In the genomic region with DNA sequence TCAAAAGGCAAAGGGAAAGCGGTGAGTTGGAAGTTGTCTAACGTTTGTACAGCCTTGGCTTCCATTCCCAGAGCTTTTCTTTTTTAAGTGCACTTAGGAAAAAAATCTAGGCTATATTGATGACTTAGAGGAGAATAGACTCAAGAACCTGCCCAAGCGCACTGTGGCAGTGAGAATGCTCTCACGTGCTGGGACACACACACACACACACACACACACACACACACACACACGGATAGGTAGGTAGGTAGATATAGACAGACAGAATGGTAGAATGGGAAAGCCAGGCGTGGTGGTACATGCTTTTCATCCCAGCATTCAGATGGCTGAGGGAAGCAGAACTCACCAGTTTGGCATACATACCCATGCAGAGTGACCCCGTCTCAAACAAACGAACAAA, we compare ENCODE assay signal across 8 mouse cellular contexts. TPM values are rescaled to one million over a fixed set of nuclear protein-coding genes. Genes with fewer than 3 reads are reported as not detected.
DNase-seq lines count a peak whose midpoint lies in the region; ATAC-seq and TF ChIP-seq lines count a peak whose summit lies in the region.

No protein-coding gene starts in this region.

- H3K27me3 ChIP-seq in liver, embryonic 11.5 days (replicated peaks; ENCODE audit: control insufficient read depth, insufficient read depth, low read length), result peaks cover 45% of the 10 kb centered on the region
- H3K27me3 ChIP-seq in forebrain, embryonic 10.5 days (ENCODE audit: poor library complexity, severe bottlenecking), result peaks cover 30% of the 10 kb centered on the region
- no peaks in the 10 kb centered on the region for H3K27me3 ChIP-seq in intestine, postnatal 0 days (replicated peaks; ENCODE audit: control insufficient read depth, insufficient read depth, low read length)
- H3K27me3 ChIP-seq in neural tube, embryonic 15.5 days (replicated peaks), result no peaks in the 10 kb centered on the region

- H3K9me3 ChIP-seq in liver, embryonic 11.5 days (ENCODE audit: control insufficient read depth, low read length), result no peaks in the 10 kb centered on the region
- no peaks in the 10 kb centered on the region for H3K9me3 ChIP-seq in forebrain, embryonic 10.5 days
- H3K9me3 ChIP-seq in intestine, postnatal 0 days (ENCODE audit: control insufficient read depth), result no peaks in the 10 kb centered on the region
- no peaks in the 10 kb centered on the region for H3K9me3 ChIP-seq in neural tube, embryonic 15.5 days (replicated peaks)

- no peak overlapping the region for H3K9ac ChIP-seq in liver, embryonic 11.5 days (ENCODE audit: low read depth, low read length)
- H3K9ac ChIP-seq in intestine, postnatal 0 days (ENCODE audit: low read depth, low read length), result no peak overlapping the region
- H3K9ac ChIP-seq in neural tube, embryonic 15.5 days (replicated peaks), result no peak overlapping the region

- no peaks in the 10 kb centered on the region for H3K36me3 ChIP-seq in liver, embryonic 11.5 days (ENCODE audit: control insufficient read depth, insufficient read depth, low read length)
- no peaks in the 10 kb centered on the region for H3K36me3 ChIP-seq in forebrain, embryonic 10.5 days (replicated peaks)
- H3K36me3 ChIP-seq in intestine, postnatal 0 days (ENCODE audit: control insufficient read depth, insufficient read depth), result no peaks in the 10 kb centered on the region
- no peaks in the 10 kb centered on the region for H3K36me3 ChIP-seq in neural tube, embryonic 15.5 days

- no peak overlapping the region for H3K27ac ChIP-seq in liver, embryonic 11.5 days (ENCODE audit: low read depth, low read length)
- H3K27ac ChIP-seq in forebrain, embryonic 10.5 days, result peak overlapping the region; percentile 84; the same call in 1 of the 2 replicates
- H3K27ac ChIP-seq in intestine, postnatal 0 days (ENCODE audit: low read depth, low read length), result no peak overlapping the region
- no peak overlapping the region; the same call in 1 of the 2 replicates for H3K27ac ChIP-seq in neural tube, embryonic 15.5 days (replicated peaks)

- no peak for DNase-seq in liver, embryonic 11.5 days (ENCODE audit: low spot score)
- DNase-seq in liver (no peak), MN1 (ENCODE audit: low spot score) (no peak)
- no peak for DNase-seq in forebrain, embryonic 10.5 days (ENCODE audit: extremely low spot score, low spot score)
- DNase-seq in T-cell, adult 2 months (ENCODE audit: low spot score), result no peak

- H3K4me1 ChIP-seq in liver, embryonic 11.5 days (replicated peaks; ENCODE audit: control insufficient read depth, insufficient read depth, low read length), result no peaks in the 10 kb centered on the region
- peaks cover 35% of the 10 kb centered on the region for H3K4me1 ChIP-seq in forebrain, embryonic 10.5 days
- H3K4me1 ChIP-seq in intestine, postnatal 0 days (replicated peaks; ENCODE audit: control insufficient read depth, insufficient read depth, low read length), result no peaks in the 10 kb centered on the region
- peaks cover 13% of the 10 kb centered on the region for H3K4me1 ChIP-seq in neural tube, embryonic 15.5 days

- no peak for ATAC-seq in liver, embryonic 11.5 days (replicated peaks; ENCODE audit: low FRiP score)
- ATAC-seq in intestine, postnatal 0 days, result no peak
- ATAC-seq in neural tube, embryonic 15.5 days (ENCODE audit: low FRiP score), result no peak
- no peak for ATAC-seq in megakaryocyte-erythroid progenitor cell, adult 5-6 weeks (replicated peaks; ENCODE audit: low FRiP score, low TSS enrichment, poor library complexity, severe bottlenecking)

- no peak for TF ChIP-seq CTCF in intestine, postnatal 0 days (IDR thresholded peaks at IDR 0.05; ENCODE audit: low read depth)

- no peak overlapping the region for H3K4me3 ChIP-seq in liver, embryonic 11.5 days (ENCODE audit: low read depth, low read length)
- peak overlapping the region; percentile 58 for H3K4me3 ChIP-seq in forebrain, embryonic 10.5 days
- H3K4me3 ChIP-seq in intestine, postnatal 0 days (ENCODE audit: low read depth, low read length), result 0 out of 2 replicates have a peak overlapping the region, but pooled peaks have one; percentile 22
- peak overlapping the region; percentile 42 for H3K4me3 ChIP-seq in neural tube, embryonic 15.5 days (replicated peaks)

- WGBS in liver, embryonic 11.5 days, result 52% methylated on average over 8 of the region's 8 CpGs
- WGBS in forebrain, embryonic 10.5 days, result 69% methylated on average over 8 of the region's 8 CpGs
- 57% methylated on average over 8 of the region's 8 CpGs for whole genome bisulfite sequencing in intestine, postnatal 0 days
- WGBS in neural tube, embryonic 15.5 days, result 65% methylated on average over 8 of the region's 8 CpGs

- H3K4me2 ChIP-seq in liver, embryonic 11.5 days, result peak overlapping the region; percentile 63
- H3K4me2 ChIP-seq in intestine, postnatal 0 days (replicated peaks; ENCODE audit: low read depth), result peak overlapping the region; percentile 62
- peak overlapping the region; percentile 84 for H3K4me2 ChIP-seq in neural tube, embryonic 15.5 days

RNA-seq across cellular contexts. Expression of a gene that starts 32.3 kb away (rescaled TPM):
- polyA plus RNA-seq in liver, embryonic 11.5 days (2014; fragmentation: Nextera tagmentation; extraction: Ambion mirVana), result 9.5 and 9.9 TPM in 2 replicates
- polyA plus RNA-seq in forebrain, embryonic 10.5 days (2016; fragmentation: Nextera tagmentation; extraction: Ambion mirVana), result 9.0 and 9.8 TPM in 2 replicates
- polyA plus RNA-seq in intestine, postnatal 0 days (2015; fragmentation: Nextera tagmentation; extraction: Ambion mirVana), result 3.7 and 3.9 TPM in 2 replicates
- polyA plus RNA-seq in neural tube, embryonic 15.5 days (2015; fragmentation: Nextera tagmentation; extraction: Ambion mirVana), result 9.4 and 14.4 TPM in 2 replicates
- 2.2 and 2.4 TPM in 2 replicates for total RNA-seq in megakaryocyte-erythroid progenitor cell, adult 5-6 weeks (2014; fragmentation: Nextera tagmentation)
- 1.3 TPM in 1 of 2 replicates, not detected in the other for total RNA-seq in megakaryocyte-erythroid progenitor cell, adult 5-6 weeks (2017)

RNA-seq across cellular contexts. Expression of a gene that starts 41.3 kb away (rescaled TPM):
- polyA plus RNA-seq in liver, embryonic 11.5 days (2014; fragmentation: Nextera tagmentation; extraction: Ambion mirVana), result 9.2 and 9.3 TPM in 2 replicates
- 22.5 and 23.4 TPM in 2 replicates for polyA plus RNA-seq in forebrain, embryonic 10.5 days (2016; fragmentation: Nextera tagmentation; extraction: Ambion mirVana)
- 13.5 and 14.4 TPM in 2 replicates for polyA plus RNA-seq in intestine, postnatal 0 days (2015; fragmentation: Nextera tagmentation; extraction: Ambion mirVana)
- polyA plus RNA-seq in neural tube, embryonic 15.5 days (2015; fragmentation: Nextera tagmentation; extraction: Ambion mirVana), result 55.7 and 60.1 TPM in 2 replicates
- total RNA-seq in megakaryocyte-erythroid progenitor cell, adult 5-6 weeks (2014; fragmentation: Nextera tagmentation), result 2.2 TPM in 1 of 2 replicates, not detected in the other
- total RNA-seq in megakaryocyte-erythroid progenitor cell, adult 5-6 weeks (2017), result 0.38 and 4.1 TPM in 2 replicates
